Mouse (Mus musculus) small intestine, adult 2 months (tissue): ENCODE data around the gene Dydc2.

Source experiments
- CTCF ChIP-seq: fragments of 200-500 bp; IDR thresholded peaks from 2 replicates; pipeline ENCODE4 v1.5.1; 2012; ENCODE audit warnings: low read depth, mild to moderate bottlenecking, control low read depth, inconsistent platforms, low read length, moderate library complexity, mixed read lengths; ENCODE audit not compliant: insufficient replicate concordance, insufficient read length; ENCODE audit errors: extremely low read depth
- POLR2A ChIP-seq: fragments of 200-500 bp; IDR thresholded peaks from 2 replicates; pipeline ENCODE4 v1.6.1; 2012; ENCODE audit warnings: low read depth, mild to moderate bottlenecking, control low read depth, inconsistent platforms, low read length, moderate library complexity

DNA sequence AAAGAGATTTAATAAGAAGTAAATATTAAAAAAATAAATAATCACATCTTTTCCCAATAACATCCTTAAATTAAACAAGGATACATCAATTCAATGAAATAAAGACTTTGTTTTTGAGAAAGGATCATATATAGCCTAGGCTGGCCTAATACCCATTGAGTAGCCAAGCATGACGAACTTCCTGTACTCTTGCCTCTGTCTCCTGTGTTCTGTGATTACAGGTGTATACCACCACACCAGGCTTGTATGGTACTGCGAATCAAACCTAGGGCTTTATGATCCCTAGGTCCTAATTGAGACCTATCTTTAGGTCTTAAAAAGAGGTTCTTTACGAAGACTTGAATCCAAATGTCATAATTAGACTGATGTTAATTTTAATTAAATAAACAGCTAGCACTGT lies 47.8 kb downstream of the Dydc2 start:
- TF ChIP-seq CTCF (no peak), POLR2A (no peak)
